Mouse (Mus musculus) ES-Bruce4 (cell line): ENCODE measurements at regions not wholly inside any gene's neighbourhood (a gene's known extent, or its start where the extent isn't known, plus 50 kb on each side); places are given as distances from the start of the nearest gene placed in this dataset.

Experiments used
- H3K27ac ChIP-seq: 2 replicates; pipeline ENCODE4 v1.5.1; 2012; ENCODE audit warnings: low read length, inconsistent platforms; ENCODE audit not compliant: insufficient read depth
- H3K27me3 ChIP-seq: 2 replicates; pipeline ENCODE4 v1.6.1; 2012; ENCODE audit warnings: mild to moderate bottlenecking, low read length, inconsistent platforms; ENCODE audit not compliant: control insufficient read depth, poor library complexity, insufficient read depth, severe bottlenecking
- H3K36me3 ChIP-seq: 2 replicates; pipeline ENCODE4 v1.6.1; 2012; ENCODE audit warnings: inconsistent platforms, mild to moderate bottlenecking, low read length, moderate library complexity; ENCODE audit not compliant: control insufficient read depth, poor library complexity, insufficient read depth, severe bottlenecking
- H3K4me1 ChIP-seq: one replicate; pipeline ENCODE4 v1.8.1; 2011; ENCODE audit warnings: low read length; ENCODE audit not compliant: control insufficient read depth, insufficient read depth
- H3K4me3 ChIP-seq: 2 replicates; pipeline ENCODE4 v1.5.1; 2011; ENCODE audit warnings: low read depth, mild to moderate bottlenecking, low read length
- H3K9ac ChIP-seq: 2 replicates; pipeline ENCODE4 v1.6.1; 2012; ENCODE audit warnings: low read depth, mild to moderate bottlenecking, inconsistent platforms; ENCODE audit not compliant: poor library complexity, severe bottlenecking
- H3K9me3 ChIP-seq: replicated peaks from 2 replicates; pipeline ENCODE4 v1.6.1; 2012; ENCODE audit warnings: mild to moderate bottlenecking, low read length, inconsistent platforms; ENCODE audit not compliant: control insufficient read depth, poor library complexity, insufficient read depth, severe bottlenecking
- CTCF ChIP-seq: IDR thresholded peaks from one replicate; pipeline ENCODE4 v1.8.1; 2011; ENCODE audit warnings: low read depth, low read length
- EP300 ChIP-seq: IDR thresholded peaks from 2 replicates; pipeline ENCODE4 v1.6.1; 2011; ENCODE audit warnings: low read depth, low read length; ENCODE audit not compliant: insufficient read depth
- POLR2A ChIP-seq: IDR thresholded peaks from one replicate; pipeline ENCODE4 v1.8.1; 2011; ENCODE audit warnings: low read length; ENCODE audit not compliant: insufficient read depth

DNA sequence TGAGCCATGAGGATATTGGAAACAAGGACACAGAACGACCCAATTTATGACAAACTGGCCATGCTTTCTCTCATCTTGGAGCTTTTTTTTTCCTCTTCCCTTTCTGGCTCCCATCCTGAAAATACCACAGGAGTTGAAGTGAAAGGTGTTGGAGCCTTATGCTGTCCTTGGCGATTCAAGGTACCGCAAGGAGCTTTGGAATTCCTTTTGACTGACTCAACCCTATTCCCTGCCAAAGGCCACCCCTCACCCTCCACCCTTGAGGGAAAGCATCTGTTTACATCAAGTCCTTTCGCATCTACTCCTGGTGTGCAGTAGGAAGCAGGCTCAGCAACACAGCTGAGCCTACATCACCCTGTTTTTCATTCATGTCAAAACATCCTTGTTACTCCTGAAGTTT is 208.5 kb downstream of the Rap2a start:
- H3K27ac ChIP-seq = no peak overlapping the region
- H3K27me3 ChIP-seq = no peaks in the 10 kb centered on the region
- no peak overlapping the region for H3K9ac ChIP-seq
- H3K9me3 ChIP-seq = no peaks in the 10 kb centered on the region
- H3K4me3 ChIP-seq = no peak overlapping the region
- H3K4me1 ChIP-seq = no peaks in the 10 kb centered on the region
- H3K36me3 ChIP-seq = no peaks in the 10 kb centered on the region
- TF ChIP-seq POLR2A (no peak), EP300 (no peak), CTCF (no peak)

DNA sequence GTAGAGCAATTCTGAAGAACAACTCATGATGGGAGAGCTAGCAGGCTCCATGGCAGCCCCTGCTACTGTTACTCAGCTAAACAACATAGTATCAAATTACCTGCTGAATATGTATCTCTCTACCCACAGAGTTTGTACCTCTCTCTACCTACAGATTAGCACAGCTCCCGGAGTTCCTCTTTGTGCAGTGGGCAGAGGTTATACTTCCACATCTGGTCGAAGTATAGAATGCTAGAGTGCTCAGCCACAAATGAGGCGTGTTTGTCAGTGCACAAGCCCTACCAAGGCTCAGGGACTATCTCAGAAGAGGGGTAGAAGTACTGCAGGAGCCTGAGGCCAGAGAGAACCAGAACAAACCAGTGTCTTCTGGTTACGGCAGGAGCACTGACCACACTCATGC is 211.6 kb upstream of the Ipo5 start:
- TF ChIP-seq EP300 = no peak
- TF ChIP-seq CTCF = no peak
- TF ChIP-seq POLR2A = no peak
- Histone ChIP-seq H3K27ac (no peak overlapping the region), H3K9me3 (no peaks in the 10 kb centered on the region), H3K4me3 (no peak overlapping the region), H3K27me3 (no peaks in the 10 kb centered on the region; the same call in 1 of the 2 replicates), H3K4me1 (no peaks in the 10 kb centered on the region), H3K36me3 (no peaks in the 10 kb centered on the region), H3K9ac (no peak overlapping the region)

DNA sequence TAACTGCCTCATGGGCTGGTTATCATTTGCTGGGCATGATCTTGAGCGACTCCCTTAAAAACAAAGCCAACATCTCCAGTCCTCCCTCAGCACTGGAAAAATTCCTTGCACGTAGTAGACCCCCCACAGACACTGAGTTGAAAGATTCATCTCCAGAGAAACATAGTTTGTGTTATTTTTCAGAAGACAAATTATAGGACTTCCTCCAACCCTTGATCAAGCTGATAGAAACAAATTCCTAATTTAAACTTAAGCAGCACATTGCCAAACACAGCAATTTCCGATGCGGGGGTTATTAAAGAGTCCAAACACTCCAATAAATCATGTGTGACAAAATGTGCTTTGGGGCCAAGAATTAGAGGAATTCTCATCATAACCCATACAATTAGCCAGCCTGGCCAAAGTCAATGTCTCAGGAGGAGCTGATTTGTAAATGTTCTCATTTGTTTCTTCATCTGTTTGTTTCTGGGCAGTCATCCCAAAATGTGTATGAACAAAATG is 205.7 kb upstream of the Ipo5 start:
- no peaks in the 10 kb centered on the region for H3K4me1 ChIP-seq
- no peak for TF ChIP-seq EP300
- TF ChIP-seq CTCF = no peak
- TF ChIP-seq POLR2A = no peak
- H3K36me3 ChIP-seq = no peaks in the 10 kb centered on the region
- H3K27ac ChIP-seq = no peak overlapping the region
- H3K9ac ChIP-seq = no peak overlapping the region
- H3K4me3 ChIP-seq = no peak overlapping the region
- no peaks in the 10 kb centered on the region; the same call in 1 of the 2 replicates for H3K27me3 ChIP-seq
- no peaks in the 10 kb centered on the region; the same call in 1 of the 2 replicates for H3K9me3 ChIP-seq

DNA sequence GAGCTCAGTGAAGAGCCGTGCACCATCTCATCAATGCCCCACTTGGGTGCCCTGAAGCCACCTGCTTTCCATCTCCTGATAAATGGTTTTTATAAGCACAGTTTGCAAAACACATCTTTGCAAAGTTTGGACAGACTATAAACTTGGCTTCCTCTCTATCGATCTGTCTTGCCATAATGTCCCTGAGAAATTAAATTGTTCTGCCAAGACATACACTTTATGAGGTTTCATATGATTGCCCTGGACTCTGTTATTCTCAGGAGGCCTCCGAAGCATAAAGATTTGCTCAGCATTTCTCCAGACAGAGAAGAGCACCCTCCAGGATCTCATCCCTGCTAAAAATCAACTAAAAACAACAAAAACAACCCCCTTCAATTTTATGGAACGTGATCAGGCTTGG is 200.2 kb upstream of the Ipo5 start:
- Histone ChIP-seq H3K36me3 (no peaks in the 10 kb centered on the region), H3K9me3 (no peaks in the 10 kb centered on the region; the same call in 1 of the 2 replicates), H3K9ac (no peak overlapping the region), H3K4me1 (no peaks in the 10 kb centered on the region), H3K27me3 (no peaks in the 10 kb centered on the region), H3K27ac (no peak overlapping the region), H3K4me3 (no peak overlapping the region)
- TF ChIP-seq CTCF = no peak
- no peak for TF ChIP-seq EP300
- TF ChIP-seq POLR2A = no peak

DNA sequence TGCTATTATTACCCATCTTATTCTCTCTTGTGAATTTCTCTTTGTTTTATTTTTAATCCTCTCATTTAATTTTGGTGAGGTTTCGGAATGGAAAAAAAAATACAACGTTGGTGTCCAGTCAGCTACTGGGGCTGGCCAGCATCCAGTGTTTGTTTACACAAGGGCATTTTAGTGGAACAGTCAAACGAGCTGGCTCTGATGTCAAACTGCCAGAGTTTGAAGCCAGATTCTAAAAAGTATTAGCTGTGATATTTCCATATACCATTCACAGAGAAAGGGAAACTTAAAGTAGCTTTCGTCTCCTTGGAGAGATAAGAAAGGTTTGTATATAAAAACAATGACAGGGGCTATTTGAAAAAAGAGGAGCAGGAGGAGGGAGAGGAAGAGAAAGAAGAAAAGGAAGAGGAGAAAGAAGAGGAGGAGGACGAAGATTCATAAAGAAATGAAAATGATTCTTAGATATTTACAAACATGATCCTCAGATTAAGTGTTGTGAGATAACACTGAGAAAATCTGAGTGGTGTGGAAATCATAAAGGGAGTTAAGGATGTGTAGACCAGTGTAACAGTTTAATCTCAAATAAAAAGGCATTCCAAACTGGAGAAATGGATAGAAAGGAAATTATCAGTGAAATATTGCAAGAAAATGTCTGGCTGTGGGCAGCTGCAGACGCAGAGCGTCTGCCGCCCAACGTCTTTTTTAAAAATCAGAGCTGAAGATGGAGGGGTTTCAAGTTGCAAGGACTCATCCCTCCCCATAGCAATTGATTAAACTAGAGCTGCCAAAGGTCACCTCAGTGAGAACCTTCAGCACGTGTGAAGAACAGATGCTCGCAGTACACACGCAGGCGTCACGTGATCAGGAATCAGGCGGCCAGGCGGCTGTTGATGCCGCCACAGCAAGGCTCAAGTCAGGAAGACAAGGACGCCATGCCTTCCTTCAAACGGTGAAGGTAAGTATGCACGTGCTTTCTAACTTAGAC is 190.3 kb upstream of the Ipo5 start:
- no peak overlapping the region for H3K4me3 ChIP-seq
- H3K9ac ChIP-seq = no peak overlapping the region
- H3K36me3 ChIP-seq = no peaks in the 10 kb centered on the region
- no peaks in the 10 kb centered on the region; the same call in 1 of the 2 replicates for H3K27me3 ChIP-seq
- H3K4me1 ChIP-seq = no peaks in the 10 kb centered on the region
- no peaks in the 10 kb centered on the region; the same call in 1 of the 2 replicates for H3K9me3 ChIP-seq
- H3K27ac ChIP-seq = no peak overlapping the region
- TF ChIP-seq EP300 (no peak), CTCF (no peak), POLR2A (no peak)
